ENCODE assay signal across 13 mouse cellular contexts in the genomic region with DNA sequence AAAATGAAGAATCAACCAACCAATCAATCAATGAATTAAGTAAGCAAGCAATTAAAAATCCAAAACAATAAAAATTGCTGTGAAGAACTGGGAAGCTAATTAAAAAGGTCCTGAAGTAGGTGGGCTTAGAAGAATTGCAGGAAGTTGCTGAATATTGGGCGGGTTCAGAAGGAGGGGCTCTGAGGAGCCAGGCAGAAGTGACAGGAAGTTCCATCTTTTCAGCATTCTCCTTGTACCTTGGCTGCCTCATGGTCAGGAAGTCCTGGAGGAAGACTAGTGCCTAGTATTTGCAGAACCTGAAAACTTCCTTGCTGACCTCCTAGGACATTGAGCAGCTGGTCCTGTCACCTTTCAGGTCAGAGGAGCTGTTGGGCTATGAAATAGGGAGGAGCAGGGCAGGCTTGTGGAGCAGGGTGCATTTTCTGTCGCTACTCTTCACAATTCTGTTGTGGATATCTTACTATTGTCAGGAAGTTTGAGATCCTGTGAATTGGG. TPM values are rescaled to one million over a fixed set of nuclear protein-coding genes. Genes with fewer than 3 reads are reported as not detected.
"Had no signal": no experiment of that assay in that cellular context is flagged by ENCODE, and none has a peak within 500 bp of the region (broad histone marks: within the 10 kb centered on the region; RNA-seq: fewer than 3 reads in every experiment).

No protein-coding gene starts in this region.

RNA-seq across cellular contexts. Expression of a gene that starts 3.8 kb away (rescaled TPM):
- polyA plus RNA-seq: liver, postnatal 0 days; lung, adult 2 months; lung, embryonic 15.5 days; lung, postnatal 0 days; macrophage; midbrain, embryonic 12.5 days; midbrain, embryonic 14.5 days; midbrain, embryonic 16.5 days; neural tube, embryonic 11.5 days; neural tube, embryonic 13.5 days; spleen, adult 2 months; stomach, embryonic 15.5 days; stomach, postnatal 0 days had no signal
